Mouse (Mus musculus): ENCODE data around the gene Sergef.

- TF ChIP-seq CTCF (IDR thresholded peaks at IDR 0.05; ENCODE audit: borderline replicate concordance, control insufficient read depth, extremely low read depth, insufficient read depth, low read length, poor library complexity) (no peak), POLR2A (IDR thresholded peaks at IDR 0.05; ENCODE audit: control insufficient read depth, extremely low read depth, insufficient read depth, low read length, poor library complexity) (no peak)
These were observed 181.7 kb downstream of the Sergef start for GRCm38 (mm10) chr7:46457889-46458288.

Data from thymus, adult 2 months (tissue).